Mouse (Mus musculus) heart, adult 11 months (tissue): ENCODE measurements around the gene Hapln3.

Experiments
- DNase-seq: peaks from one replicate; pipeline ENCODE4 v3.0.0; 2022

Hapln3 gene

DNA sequence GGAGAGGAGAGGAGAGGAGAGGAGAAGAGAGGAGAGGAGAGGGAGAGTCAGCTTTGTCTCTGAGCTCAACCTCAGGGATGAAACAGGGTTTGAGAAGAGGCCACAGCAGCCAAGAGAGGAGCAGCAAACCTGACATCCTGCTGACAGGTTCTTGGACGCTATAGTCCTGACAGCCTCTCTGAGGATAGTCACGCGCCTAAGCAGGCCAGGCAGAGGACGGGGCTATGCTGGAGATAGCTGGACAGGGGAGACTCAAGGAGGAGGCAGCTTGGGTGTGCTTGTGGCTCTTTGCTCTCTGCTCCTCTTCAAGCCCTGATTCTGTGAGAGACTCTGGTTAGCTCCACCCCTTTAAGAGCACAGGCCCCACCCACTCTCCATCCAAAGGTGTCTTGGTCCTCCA lies 62.6 kb downstream of the Hapln3 start:
- DNase-seq, result peak; percentile 95

DNA sequence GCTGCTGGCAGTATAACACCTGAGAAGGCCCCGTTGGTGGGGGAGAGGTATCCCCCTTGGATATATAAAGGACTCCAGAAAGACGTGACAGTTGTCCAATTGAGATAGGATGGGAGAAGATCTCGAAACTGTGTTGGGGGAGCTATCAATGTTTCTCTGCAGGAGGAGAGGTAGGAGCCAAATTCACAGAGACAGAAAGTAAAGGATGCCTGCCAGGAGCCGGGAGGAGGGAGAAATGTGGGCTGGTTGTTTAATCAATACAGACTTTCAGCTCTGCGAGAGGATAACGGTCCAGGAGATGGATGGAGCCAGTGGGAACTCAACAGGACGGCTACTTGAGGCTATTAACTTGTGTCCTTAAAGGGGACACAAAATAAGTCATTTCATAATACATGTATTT lies 63.4 kb downstream of the Hapln3 start:
- DNase-seq, result no peak
